Mouse (Mus musculus) embryonic facial prominence, embryonic 11.5 days (tissue): Measurements from ENCODE around the gene Serpine2. TPM values are rescaled to one million over a fixed set of nuclear protein-coding genes. Genes with fewer than 3 reads are reported as not detected.

Experiments used
- ATAC-seq: fragments of 200-750 bp; cut with Nextera tagmentation; replicated peaks from 2 replicates; pipeline ENCODE4 v1.8.0; 2017; ENCODE audit warnings: low read depth; ENCODE audit not compliant: insufficient number of reproducible peaks, low FRiP score, low TSS enrichment
- DNase-seq: peaks from one replicate; pipeline ENCODE4 v3.0.0-alpha.2; 2015; ENCODE audit warnings: low spot score
- H3K27ac ChIP-seq: fragments of 300-500 bp; sonication (generic); replicated peaks from 2 replicates; pipeline ENCODE4 v1.5.1; 2014; ENCODE audit warnings: mild to moderate bottlenecking, low read depth, low read length, control low read depth
- H3K27me3 ChIP-seq: fragments of 300-500 bp; sonication (generic); 2 replicates; pipeline ENCODE4 v1.6.1; 2014; ENCODE audit warnings: mild to moderate bottlenecking, low read length, moderate library complexity, mixed read lengths; ENCODE audit not compliant: control insufficient read depth, insufficient read depth
- H3K36me3 ChIP-seq: fragments of 300-500 bp; sonication (generic); replicated peaks from 2 replicates; pipeline ENCODE4 v1.6.1; 2014; ENCODE audit warnings: low read depth, mild to moderate bottlenecking, low read length, moderate library complexity, mixed read lengths; ENCODE audit not compliant: control insufficient read depth, insufficient read depth
- H3K4me1 ChIP-seq: fragments of 300-500 bp; sonication (generic); 2 replicates; pipeline ENCODE4 v1.6.1; 2014; ENCODE audit warnings: low read length, mixed read lengths; ENCODE audit not compliant: control insufficient read depth, insufficient read depth
- H3K4me2 ChIP-seq: fragments of 300-500 bp; sonication (generic); 2 replicates; pipeline ENCODE4 v1.6.1; 2014; ENCODE audit warnings: low read depth, mild to moderate bottlenecking, control low read depth, low read length, moderate library complexity
- H3K4me3 ChIP-seq: fragments of 300-500 bp; sonication (generic); 2 replicates; pipeline ENCODE4 v1.5.1; 2014; ENCODE audit warnings: low read depth, low read length, control low read depth
- H3K9ac ChIP-seq: fragments of 300-500 bp; sonication (generic); replicated peaks from 2 replicates; pipeline ENCODE4 v1.6.1; 2014; ENCODE audit warnings: mild to moderate bottlenecking, control low read depth, low read length
- H3K9me3 ChIP-seq: fragments of 300-500 bp; sonication (generic); replicated peaks from 2 replicates; pipeline ENCODE4 v1.6.1; 2016; ENCODE audit warnings: mild to moderate bottlenecking, low read length, inconsistent platforms, mixed read lengths; ENCODE audit not compliant: control insufficient read depth
- WGBS: fragments of 180-500 bp; shearing (Covaris S2); extraction: QIAGEN DNeasy Blood & Tissue Kit; methylation state at CpG from one replicate; pipeline ENCODE4 v1.1.7; 2014; 5-methylcytosine and 5-hydroxymethylcytosine counted together
- polyA plus RNA-seq: library from polyadenylated mRNA; unstranded; fragments of >200 nt; fragmentation: Nextera tagmentation; extraction: Ambion mirVana; gene quantifications from 2 replicates; pipeline ENCODE4 v1.2.1, GENCODE M21; 2014

Serpine2 gene
- 171 and 179 TPM in 2 replicates for polyA plus RNA-seq

- no peaks in the 10 kb centered on the region for H3K36me3 ChIP-seq
- 50% methylated on average over 6 of the region's 6 CpGs for WGBS
- no peak within 1 kb of the TSS for H3K27ac ChIP-seq
- ATAC-seq (no peak), DNase-seq (peak; percentile 41)
- no peak within 1 kb of the TSS for H3K9ac ChIP-seq
- H3K4me2 ChIP-seq, result no peak within 1 kb of the TSS
- H3K4me3 ChIP-seq, result no peak within 1 kb of the TSS
- no peaks in the 10 kb centered on the region for H3K9me3 ChIP-seq
- H3K27me3 ChIP-seq, result no peaks in the 10 kb centered on the region
- H3K4me1 ChIP-seq, result no peaks in the 10 kb centered on the region
Measured at GRCm38 (mm10) chr1:79861130-79861942, at the start of gene Serpine2. Gene Serpine2, minus strand, starts transcription at chr1:79861180.

GRCm38 (mm10) chr1:79907811-79908210 is 46.8 kb upstream of the Serpine2 start:
- H3K9ac ChIP-seq, result no peak overlapping the region
- H3K27me3 ChIP-seq, result no peaks in the 10 kb centered on the region
- H3K4me1 ChIP-seq, result no peaks in the 10 kb centered on the region
- DNase-seq, result no peak
- 81% methylated on average over 4 of the region's 4 CpGs for WGBS
- ATAC-seq, result no peak
- no peak overlapping the region for H3K4me2 ChIP-seq
- H3K4me3 ChIP-seq, result no peak overlapping the region
- H3K27ac ChIP-seq, result no peak overlapping the region
- H3K36me3 ChIP-seq, result no peaks in the 10 kb centered on the region
- H3K9me3 ChIP-seq, result no peaks in the 10 kb centered on the region

- Histone ChIP-seq H3K36me3 (no peaks in the 10 kb centered on the region), H3K9ac (no peak overlapping the region), H3K4me3 (no peak overlapping the region), H3K4me2 (no peak overlapping the region), H3K4me1 (no peaks in the 10 kb centered on the region), H3K27ac (no peak overlapping the region), H3K9me3 (no peaks in the 10 kb centered on the region), H3K27me3 (no peaks in the 10 kb centered on the region)
- ATAC-seq (no peak), DNase-seq (no peak)
- 61% methylated on average over 3 of the region's 3 CpGs for WGBS
Measured at GRCm38 (mm10) chr1:79905241-79905640, 44.3 kb upstream of the Serpine2 start.

- H3K9ac ChIP-seq, result no peak overlapping the region
- H3K36me3 ChIP-seq, result no peaks in the 10 kb centered on the region
- no peak overlapping the region for H3K4me2 ChIP-seq
- no peak overlapping the region for H3K4me3 ChIP-seq
- DNase-seq (no peak), ATAC-seq (no peak)
- no peaks in the 10 kb centered on the region for H3K4me1 ChIP-seq
- H3K9me3 ChIP-seq, result no peaks in the 10 kb centered on the region
- 72% methylated on average over 2 of the region's 2 CpGs for WGBS
- H3K27ac ChIP-seq, result no peak overlapping the region
- H3K27me3 ChIP-seq, result no peaks in the 10 kb centered on the region
Measured at GRCm38 (mm10) chr1:79902901-79903300, 41.9 kb upstream of the Serpine2 start.

GRCm38 (mm10) chr1:79882648-79883047 is 21.7 kb upstream of the Serpine2 start:
- WGBS, result 76% methylated on average over 3 of the region's 3 CpGs
- H3K9ac ChIP-seq, result no peak overlapping the region

GRCm38 (mm10) chr1:79874741-79875140 is 13.8 kb upstream of the Serpine2 start:
- WGBS, result 56% methylated on average over 3 of the region's 3 CpGs
- Histone ChIP-seq H3K9me3 (no peaks in the 10 kb centered on the region), H3K4me1 (no peaks in the 10 kb centered on the region; the same call in 1 of the 2 replicates), H3K36me3 (no peaks in the 10 kb centered on the region), H3K27me3 (no peaks in the 10 kb centered on the region), H3K4me2 (no peak overlapping the region), H3K27ac (no peak overlapping the region), H3K9ac (no peak overlapping the region), H3K4me3 (no peak overlapping the region)
- DNase-seq, result no peak
- ATAC-seq, result no peak

More at GRCm38 (mm10) chr1:79882648-79883047, 21.7 kb upstream of the Serpine2 start:
- no peaks in the 10 kb centered on the region for H3K9me3 ChIP-seq
- H3K4me1 ChIP-seq, result no peaks in the 10 kb centered on the region
- H3K27ac ChIP-seq, result no peak overlapping the region
- DNase-seq, result no peak
- H3K4me2 ChIP-seq, result no peak overlapping the region
- ATAC-seq, result no peak
- H3K27me3 ChIP-seq, result no peaks in the 10 kb centered on the region
- no peak overlapping the region for H3K4me3 ChIP-seq
- no peaks in the 10 kb centered on the region for H3K36me3 ChIP-seq

GRCm38 (mm10) chr1:79860411-79861039 is 455 bp downstream of the Serpine2 start:
- H3K9ac ChIP-seq, result no peak overlapping the region
- DNase-seq (no peak), ATAC-seq (no peak)
- H3K4me2 ChIP-seq, result no peak overlapping the region
- H3K36me3 ChIP-seq, result no peaks in the 10 kb centered on the region
- WGBS, result 42% methylated on average over 12 of the region's 12 CpGs
- no peaks in the 10 kb centered on the region for H3K4me1 ChIP-seq
- no peaks in the 10 kb centered on the region for H3K9me3 ChIP-seq
- H3K27ac ChIP-seq, result no peak overlapping the region
- no peak overlapping the region for H3K4me3 ChIP-seq
- no peaks in the 10 kb centered on the region for H3K27me3 ChIP-seq

GRCm38 (mm10) chr1:79859975-79860374 is 1.0 kb downstream of the Serpine2 start:
- Histone ChIP-seq H3K4me3 (no peak overlapping the region), H3K4me1 (no peaks in the 10 kb centered on the region), H3K36me3 (no peaks in the 10 kb centered on the region), H3K4me2 (no peak overlapping the region), H3K9me3 (no peaks in the 10 kb centered on the region), H3K27ac (no peak overlapping the region), H3K27me3 (no peaks in the 10 kb centered on the region), H3K9ac (no peak overlapping the region)
- ATAC-seq, result no peak
- WGBS, result 77% methylated on average over 5 of the region's 5 CpGs
- no peak for DNase-seq
